Mouse (Mus musculus): ENCODE measurements around the gene Gm4922.

Gm4922 gene

DNA sequence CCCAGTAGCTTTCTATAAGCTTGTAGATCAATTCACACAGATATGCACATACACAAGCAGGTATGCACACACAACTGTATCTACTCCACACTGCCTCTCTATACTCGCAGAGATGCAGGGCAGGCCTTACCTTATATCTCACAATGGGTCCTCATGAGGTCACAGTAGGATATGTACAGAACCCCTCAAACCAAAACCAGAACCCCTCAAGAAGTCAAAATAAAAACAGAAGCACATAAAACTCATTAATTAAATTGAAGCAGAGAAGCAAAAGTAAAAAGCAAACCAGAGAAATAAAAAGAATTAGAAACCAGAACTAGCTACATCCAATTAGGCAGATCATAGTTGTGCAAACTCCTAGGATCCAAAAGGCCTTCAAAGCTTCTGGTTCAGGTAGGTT, at the start of gene Gm4922:
TSS of gene Gm4922 (minus strand) at position 101 of the 400 bp plus-strand sequence.
- DNase-seq (ENCODE audit: low spot score), result no peak

DNA sequence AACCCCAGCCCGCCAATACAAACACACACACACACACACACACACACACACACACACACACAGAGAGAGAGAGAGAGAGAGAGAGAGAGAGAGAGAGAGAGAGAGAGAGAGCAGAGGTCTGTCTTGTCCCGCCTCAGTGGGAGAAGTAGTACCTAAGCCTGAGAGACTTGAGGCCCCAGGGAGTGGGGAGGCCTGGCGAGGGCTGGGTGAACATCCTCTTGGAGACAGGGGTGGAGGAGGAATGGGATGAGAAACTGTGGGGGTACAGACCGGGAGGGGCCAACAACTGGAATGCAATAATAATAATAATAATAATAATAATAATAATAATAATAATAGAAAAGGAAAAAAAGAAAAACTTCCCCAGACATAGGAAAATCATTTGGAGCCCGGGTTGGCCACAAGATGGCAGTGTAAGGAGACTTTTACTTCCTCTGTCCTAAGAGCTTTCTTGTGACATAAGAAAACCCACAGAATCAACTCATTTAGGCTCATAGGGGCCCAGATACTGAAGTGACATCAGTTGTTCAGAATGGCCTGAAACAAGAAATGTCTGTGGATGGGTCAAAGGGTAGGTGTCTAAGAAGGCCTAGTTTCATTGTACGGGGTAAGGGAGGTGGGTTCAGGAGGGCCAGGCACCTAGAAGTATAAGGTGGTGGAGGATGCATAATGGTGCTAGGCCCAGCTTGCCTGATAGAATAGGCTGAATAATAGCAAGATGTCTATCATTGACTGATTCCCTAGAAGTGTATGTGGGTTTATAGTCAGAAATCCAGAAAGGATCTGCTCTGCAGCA, 49.3 kb upstream of the Gm4922 start:
- no peak for DNase-seq (ENCODE audit: low spot score)

DNA sequence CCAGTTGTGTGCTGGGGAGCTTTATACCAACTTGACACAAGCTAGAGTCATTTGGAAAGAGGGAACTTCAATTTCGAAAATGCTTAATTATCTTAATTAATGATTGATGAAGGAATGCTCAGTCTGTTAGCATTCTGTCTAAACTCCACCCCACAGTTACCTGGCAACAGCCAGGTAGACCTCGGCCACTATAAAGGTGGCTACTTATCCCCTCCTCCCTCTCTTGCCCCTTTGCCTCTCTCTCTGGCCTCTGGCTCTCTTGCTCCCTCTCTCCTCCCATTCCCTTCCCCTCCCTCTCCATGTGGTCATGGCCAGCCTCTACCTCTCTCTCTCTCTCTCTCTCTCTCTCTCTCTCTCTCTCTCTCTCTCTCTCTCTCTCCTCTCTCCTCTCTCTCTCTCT, 47.8 kb upstream of the Gm4922 start:
- DNase-seq (ENCODE audit: low spot score), result no peak

DNA sequence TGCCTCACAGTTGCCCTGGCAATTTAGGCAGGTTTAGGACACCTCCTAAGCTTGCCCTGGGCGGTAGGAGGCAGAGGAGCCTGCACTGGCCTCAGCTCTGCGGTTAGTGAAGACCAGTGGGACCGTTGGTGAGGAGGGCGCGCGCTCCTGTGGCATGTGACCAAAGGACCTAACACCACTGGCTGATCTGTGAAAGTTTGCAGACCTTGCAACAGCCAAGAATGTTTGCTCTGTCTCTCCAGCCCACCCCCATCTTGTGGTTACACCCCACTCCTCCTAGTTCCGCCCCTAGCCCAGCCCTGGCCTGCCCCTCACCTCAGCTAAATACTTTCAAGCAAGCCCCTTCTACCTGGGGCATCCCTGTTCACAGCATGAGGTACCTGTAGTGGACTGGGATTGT, 45.2 kb upstream of the Gm4922 start:
- no peak for DNase-seq (ENCODE audit: low spot score)

DNA sequence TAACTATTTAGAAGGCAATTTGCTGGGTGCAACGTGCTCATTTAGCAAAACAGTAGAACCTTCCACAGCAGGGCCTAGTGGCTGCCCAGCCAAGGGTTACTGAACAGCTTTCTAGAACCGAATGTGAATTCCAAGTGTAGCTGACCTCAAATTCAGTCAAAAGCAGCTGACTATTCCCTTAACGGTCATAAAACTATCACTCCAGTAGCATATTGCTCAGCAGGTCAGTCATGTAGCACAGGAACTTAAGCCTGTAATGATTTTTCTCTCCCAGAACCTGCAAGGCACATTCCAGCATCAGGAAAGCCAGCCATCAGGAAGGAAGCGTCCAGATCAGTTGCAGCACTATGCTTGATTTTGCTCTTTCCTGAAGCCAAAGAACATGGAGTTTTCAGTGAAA, 43.8 kb upstream of the Gm4922 start:
- no peak for DNase-seq (ENCODE audit: low spot score)

DNA sequence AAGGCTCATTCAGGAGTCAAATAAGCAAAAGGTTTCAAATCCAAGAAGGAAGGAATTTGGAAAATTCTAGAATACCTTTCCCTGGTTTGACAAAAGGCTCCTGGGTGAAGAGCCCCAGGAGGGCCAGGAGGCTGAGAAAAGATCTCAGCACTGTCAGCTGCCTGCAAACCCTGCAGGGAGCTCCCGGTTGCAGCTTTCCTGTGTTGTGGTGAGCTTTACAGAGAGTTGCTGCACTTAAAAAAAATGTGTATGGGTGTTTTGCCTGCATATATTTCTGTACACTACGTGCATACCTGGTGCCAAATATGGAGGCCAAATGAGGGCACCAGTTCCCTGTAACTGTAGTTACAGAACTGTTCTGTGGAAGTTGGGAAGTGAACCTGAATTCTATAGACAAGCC, 41.3 kb upstream of the Gm4922 start:
- no peak for DNase-seq (ENCODE audit: low spot score)

DNA sequence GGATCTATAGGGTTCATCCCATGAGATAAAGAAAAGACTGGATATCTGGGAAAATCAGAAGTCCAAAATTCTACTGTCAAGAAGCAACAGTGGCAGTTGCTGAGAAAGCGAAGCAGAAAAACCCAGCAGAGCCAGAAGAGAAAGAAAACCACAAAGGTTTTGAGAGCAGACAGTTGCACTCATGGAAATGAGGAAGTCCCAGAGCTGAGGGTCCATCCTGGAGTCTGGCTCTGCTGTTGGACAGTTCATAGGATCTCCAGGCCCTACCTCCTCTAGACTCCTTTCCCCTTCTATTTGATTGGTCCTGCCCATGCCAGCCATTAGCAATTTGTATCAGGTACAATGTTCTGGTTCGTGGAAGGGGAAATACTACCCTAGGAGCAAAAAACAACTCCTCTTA, 39.5 kb upstream of the Gm4922 start:
- no peak for DNase-seq (ENCODE audit: low spot score)

DNA sequence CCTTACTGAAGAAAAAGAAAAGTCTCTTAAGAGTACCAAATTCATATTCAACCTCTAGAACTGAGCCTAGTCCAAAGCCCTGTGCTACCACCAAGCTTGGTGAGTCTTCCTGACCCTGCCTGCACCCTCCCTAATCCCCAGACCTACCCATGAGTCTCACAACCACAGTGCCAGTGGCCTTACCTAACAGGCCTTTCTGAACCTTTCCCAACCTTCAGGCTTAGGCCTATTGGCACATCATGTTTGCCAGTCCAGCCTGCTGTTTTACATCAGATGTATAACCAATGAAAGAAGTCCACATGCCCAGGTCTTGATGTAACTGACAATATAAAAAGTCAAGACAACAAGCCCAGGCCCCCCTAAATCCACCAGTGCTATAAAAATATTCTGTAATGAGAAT, 38.5 kb upstream of the Gm4922 start:
- DNase-seq (ENCODE audit: low spot score), result no peak

DNA sequence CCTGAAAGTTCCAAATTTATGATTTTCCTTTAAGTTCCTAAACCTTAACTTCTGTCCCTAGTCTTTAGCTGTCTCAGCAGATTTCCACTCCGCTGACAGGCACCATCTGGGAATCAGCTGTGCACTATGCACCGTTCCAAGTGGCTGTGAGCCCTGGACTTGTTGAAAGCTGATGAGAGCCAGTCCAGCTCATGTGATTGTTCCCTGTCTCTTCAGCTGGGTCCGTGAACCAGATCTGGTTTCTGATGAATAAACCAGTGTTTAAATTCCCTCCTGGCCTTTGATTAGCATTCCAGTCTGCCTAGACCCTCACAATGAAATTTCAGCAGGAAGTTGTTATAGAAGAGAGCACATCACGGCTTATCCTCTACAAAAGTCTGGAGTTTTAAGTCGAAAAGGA, 30.0 kb upstream of the Gm4922 start:
- no peak for DNase-seq (ENCODE audit: low spot score)

DNA sequence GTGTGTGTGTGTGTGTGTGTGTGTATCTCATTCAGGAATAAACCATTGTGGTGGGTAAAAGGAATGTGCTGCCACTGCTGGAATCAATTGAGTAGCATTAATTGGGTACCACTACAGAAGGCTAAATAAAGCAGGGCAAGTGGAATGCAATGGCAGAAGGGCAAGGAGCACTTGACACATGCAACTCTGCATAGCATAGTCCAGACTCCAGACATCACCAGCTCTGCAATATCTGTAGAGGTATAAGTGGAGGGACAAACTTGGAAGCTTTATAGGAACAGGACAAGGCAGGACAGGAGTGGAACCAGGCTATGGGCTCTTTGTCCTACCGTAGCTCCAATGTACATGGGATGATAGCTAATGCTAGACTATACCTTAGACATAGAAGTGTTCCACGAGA, 25.2 kb upstream of the Gm4922 start:
- DNase-seq (ENCODE audit: low spot score), result no peak

DNA sequence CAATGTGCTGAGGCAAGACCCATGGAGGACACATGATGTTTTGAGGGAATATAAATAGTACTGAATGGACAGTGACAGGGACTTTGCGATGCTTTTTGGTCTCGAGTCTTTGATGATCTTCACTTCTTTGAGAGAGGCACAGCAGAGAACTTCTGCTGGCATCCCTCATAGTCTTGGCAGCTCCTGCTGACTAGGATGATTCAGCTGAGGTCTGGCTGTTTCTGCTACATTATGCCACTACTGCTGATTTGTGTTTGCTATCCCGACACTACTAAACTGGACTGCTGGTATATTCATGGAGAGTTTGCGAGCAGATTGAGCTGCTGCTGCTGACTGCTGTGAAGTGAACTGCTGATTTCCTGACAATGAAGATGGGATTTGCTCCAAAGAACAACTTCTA, 3.5 kb upstream of the Gm4922 start:
- DNase-seq (ENCODE audit: low spot score), result no peak

DNA sequence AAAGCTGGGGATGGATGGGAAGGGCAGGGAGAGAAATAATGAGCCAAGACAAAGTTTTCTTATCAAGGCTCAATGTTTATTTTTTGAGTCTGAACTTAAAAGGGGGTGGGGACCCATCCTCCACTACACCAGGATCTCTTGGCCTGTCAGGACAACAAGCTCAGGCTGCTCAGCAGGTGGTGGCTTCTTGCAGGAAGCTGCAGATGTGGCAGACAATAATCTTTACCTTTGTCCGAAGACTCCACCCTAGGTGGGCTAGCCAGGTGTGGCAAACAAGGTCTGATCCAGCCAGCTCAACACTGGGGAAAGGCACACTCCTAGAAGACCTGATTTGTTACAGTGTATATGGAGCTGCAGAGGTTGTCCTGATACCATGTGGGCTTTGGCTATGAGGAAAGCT, 2.0 kb upstream of the Gm4922 start:
- no peak for DNase-seq (ENCODE audit: low spot score)

DNA sequence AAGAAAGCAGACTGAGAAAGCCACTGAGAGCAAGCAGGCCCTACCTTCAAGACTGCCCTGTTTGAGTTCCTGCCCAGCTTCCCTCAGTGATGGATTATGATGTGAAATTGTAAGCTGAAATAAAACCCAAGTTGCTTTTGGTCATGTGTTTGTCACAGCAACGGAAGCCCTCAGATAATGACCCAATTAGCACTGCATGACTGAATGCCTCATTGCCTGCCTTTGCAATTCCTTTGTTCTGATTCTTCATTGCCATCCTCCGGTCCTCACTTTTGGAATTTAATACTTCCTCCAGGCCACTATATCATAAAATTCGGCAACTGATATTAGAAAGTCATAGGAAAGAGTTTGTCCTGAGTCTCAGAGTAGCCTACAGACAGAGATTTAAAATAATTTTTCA, 9.0 kb downstream of the Gm4922 start:
- no peak for DNase-seq (ENCODE audit: low spot score)

DNA sequence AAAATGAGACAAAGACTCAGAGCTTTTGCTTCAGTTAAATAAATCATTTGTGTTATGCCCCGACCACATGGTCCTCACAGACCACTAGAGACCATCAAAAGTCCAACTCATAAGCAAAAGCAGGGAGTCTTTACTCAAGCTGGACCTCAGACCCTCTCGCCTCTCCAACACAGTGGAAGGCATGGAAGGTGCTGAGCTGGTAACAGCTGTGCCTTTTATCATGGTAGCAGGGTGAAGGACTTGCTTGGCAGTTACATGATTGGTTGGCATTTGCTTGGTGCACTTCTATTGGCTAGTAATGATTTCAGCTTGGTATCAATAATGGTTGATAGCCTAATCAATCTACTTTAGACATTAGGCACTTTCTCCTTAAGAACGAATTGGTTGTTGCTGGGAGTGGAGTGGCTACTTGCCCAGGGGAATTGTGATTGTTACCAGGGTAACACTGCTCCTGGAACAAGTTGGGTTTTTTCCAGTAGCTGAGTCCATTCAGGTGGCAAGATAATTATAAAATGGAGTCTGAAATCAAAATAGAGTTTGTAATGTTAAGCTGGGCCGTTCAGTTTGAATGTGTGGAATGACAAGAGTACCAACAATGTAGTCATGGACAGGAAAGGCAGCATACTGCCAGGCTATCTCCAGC, 13.9 kb downstream of the Gm4922 start:
- DNase-seq (ENCODE audit: low spot score), result no peak

DNA sequence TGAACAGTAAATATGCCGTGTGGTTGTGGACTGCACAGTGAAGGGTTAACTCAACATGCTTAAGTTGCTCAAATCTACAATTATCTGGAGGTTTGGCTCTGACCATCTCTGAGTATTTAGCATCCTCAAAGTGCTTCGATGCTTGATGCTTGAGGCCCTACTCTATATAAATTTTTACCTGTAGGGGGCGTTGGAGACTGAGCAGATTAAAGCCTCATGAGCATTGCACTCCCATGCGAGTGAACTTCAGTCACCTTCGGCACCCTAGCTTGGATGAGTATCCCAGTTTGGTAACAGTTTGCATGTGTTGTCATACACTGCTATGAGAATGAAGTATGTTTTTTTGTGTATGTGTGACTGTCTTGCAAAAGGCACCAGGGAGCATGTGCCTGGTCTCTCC, 16.7 kb downstream of the Gm4922 start:
- DNase-seq (ENCODE audit: low spot score), result no peak

DNA sequence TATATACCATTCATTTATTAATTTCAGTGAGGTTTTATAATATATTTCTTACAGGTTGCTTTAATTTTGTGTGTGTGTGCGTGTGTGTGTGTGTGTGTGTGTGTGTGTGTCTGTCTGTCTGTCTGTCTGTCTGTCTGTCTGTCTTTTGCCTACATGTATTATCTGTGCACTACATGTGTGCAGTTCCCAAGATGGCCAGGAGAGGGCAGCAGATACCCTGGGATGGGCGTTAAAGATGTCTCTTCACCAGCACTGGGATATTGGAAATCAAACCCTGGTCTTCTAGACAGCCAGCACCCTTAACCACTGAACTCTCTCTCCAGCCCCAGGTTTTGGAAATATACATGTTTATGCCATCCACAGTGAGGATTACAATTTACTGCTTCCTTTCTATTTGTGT, 26.4 kb downstream of the Gm4922 start:
- DNase-seq (ENCODE audit: low spot score), result peak; percentile 4

DNA sequence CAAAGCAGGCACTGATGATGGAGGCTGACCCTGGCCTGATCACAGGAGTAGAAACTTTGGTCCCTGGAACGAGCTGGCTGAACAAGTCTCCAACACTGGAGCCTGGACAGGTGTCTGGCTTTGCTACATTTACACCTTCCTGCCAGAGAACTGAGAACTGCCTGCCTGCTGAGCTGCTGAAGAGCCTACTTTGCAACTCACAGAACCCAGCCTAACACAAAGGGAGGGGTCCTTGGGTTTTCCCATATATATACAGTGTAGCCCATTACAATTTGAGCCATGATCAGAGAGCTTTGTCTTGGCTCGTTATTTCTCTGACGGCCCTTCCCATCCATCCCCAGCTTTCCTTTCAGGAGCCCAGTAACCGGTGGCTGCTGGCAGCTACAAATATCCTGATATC, 36.5 kb downstream of the Gm4922 start:
- no peak for DNase-seq (ENCODE audit: low spot score)

DNA sequence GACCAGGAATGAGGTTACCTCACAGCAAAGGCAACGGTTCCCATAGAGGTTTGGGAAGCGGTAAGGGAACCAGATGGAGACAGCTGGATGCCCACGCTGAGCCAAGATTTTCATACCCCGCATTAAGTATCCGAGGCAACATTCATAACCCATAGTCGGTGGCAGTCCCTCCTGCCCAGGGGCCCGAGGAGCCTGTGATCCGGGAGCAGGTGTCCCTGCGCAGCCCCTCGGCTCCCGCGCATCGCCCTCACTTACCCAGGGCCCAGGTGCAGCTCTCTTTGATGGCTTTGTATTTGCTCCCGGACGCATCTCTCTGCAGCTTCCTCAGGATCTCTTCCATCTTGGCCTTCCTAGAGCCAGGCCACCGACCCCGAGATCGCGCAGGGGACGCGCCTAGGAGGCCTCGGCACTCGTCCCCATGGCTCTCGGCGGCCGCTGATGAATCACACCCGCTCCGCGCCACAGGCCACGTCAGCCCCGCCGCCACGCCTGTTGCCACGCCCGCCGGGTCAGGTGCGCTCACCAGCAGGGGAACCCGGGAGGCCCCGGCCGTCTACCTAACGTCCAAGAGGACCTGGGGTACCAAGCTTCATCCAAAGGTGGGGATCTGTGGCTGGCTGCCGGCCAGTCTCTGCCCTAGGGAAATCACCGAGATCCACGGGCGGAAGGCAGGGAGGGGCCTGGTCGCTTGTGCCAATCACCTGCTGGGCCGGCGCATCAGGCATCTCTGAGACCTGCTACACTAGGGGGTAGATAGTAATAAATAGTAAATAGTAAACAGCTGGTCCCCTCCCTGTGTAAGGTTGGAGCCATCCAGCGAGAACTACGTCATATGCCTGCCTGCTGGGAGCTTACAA, 43.1 kb downstream of the Gm4922 start, which contains the start of gene Arfgef3:
TSS of gene Arfgef3 (minus strand) at position 664 of the 857 bp plus-strand sequence.
- DNase-seq (ENCODE audit: low spot score), result no peak

DNA sequence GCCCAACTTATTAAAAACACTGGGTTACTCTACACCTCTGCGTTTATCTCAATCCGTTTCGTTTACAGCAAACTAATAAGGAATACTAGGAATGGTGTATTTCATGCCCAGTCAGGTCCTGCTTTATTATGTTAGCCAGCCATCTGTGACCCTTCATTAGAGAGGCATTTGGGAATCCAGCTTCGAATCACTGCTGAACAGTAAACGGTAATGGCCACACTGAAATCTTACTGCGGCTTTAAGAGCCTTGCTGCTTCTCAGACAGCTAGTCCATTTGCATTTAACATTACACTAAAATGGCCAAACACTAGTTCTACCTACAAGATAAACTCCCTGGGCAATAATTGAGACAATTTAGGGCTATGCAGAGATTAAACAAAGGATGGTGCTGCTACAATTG, 44.5 kb downstream of the Gm4922 start:
- no peak for DNase-seq (ENCODE audit: low spot score)

DNA sequence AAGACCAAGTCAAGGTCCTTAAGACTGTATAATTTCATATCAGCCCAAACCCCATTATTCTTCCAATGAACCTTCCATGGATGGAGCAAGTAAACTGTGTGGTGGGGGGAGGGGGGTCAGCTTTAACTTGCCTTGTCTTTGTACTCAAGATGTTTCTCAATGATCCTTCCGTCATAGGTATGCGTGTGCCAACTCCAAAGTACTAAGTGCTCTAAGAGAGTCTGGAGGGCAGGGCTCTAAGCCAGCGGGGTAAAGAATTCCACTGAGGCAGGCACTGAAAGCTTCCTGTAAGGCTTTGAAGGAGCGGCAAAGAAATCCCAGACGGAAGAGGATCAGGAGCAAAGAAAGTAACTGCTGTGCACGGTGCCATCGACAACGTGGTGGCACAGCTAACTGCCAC, 45.6 kb downstream of the Gm4922 start:
- no peak for DNase-seq (ENCODE audit: low spot score)

All from spleen, adult 12 weeks (tissue).